Mouse (Mus musculus): ENCODE measurements around the gene Dbndd2. TPM values are rescaled to one million over a fixed set of nuclear protein-coding genes. Genes with fewer than 3 reads are reported as not detected.

Dbndd2 gene
- polyA plus RNA-seq, 1 experiment from 2014 or later: 7.4 TPM

GRCm38 (mm10) chr2:164537003-164537402 lies 51.1 kb downstream of the Dbndd2 start:
- Histone ChIP-seq H3K4me1 (no peaks in the 10 kb centered on the region), H3K4me3 (no peak overlapping the region), H3K9me3 (no peaks in the 10 kb centered on the region), H3K36me3 (no peaks in the 10 kb centered on the region), H3K27me3 (ENCODE audit: insufficient read depth, poor library complexity, severe bottlenecking) (no peaks in the 10 kb centered on the region), H3K27ac (no peak overlapping the region)
- 69% methylated on average over 4 of the region's 4 CpGs for WGBS
- no peak for DNase-seq (ENCODE audit: low spot score)

GRCm38 (mm10) chr2:164540652-164541427 lies 54.9 kb downstream of the Dbndd2 start:
- peaks cover 4% of the 10 kb centered on the region; the same call in 1 of the 2 replicates for H3K4me1 ChIP-seq
- H3K9me3 ChIP-seq: no peaks in the 10 kb centered on the region
- no peak overlapping the region for H3K27ac ChIP-seq
- no peak overlapping the region for H3K4me3 ChIP-seq
- H3K27me3 ChIP-seq (ENCODE audit: insufficient read depth, poor library complexity, severe bottlenecking): no peaks in the 10 kb centered on the region
- no peak for DNase-seq (ENCODE audit: low spot score)
- 42% methylated on average over 8 of the region's 8 CpGs for WGBS
- no peaks in the 10 kb centered on the region for H3K36me3 ChIP-seq

GRCm38 (mm10) chr2:164542132-164542531 lies 56.2 kb downstream of the Dbndd2 start:
- 76% methylated on average over 5 of the region's 5 CpGs for WGBS
- no peak for DNase-seq (ENCODE audit: low spot score)

GRCm38 (mm10) chr2:164542598-164542997 lies 56.7 kb downstream of the Dbndd2 start:
- 84% methylated on average over 7 of the region's 7 CpGs for WGBS
- no peak for DNase-seq (ENCODE audit: low spot score)
- Histone ChIP-seq H3K27ac (no peak overlapping the region), H3K4me1 (peaks cover 4% of the 10 kb centered on the region; the same call in 1 of the 2 replicates), H3K36me3 (no peaks in the 10 kb centered on the region), H3K27me3 (ENCODE audit: insufficient read depth, poor library complexity, severe bottlenecking) (no peaks in the 10 kb centered on the region), H3K9me3 (no peaks in the 10 kb centered on the region), H3K4me3 (no peak overlapping the region)

More at GRCm38 (mm10) chr2:164542132-164542531, 56.2 kb downstream of the Dbndd2 start:
- H3K4me3 ChIP-seq: no peak overlapping the region
- H3K4me1 ChIP-seq: peaks cover 4% of the 10 kb centered on the region; the same call in 1 of the 2 replicates
- no peak overlapping the region for H3K27ac ChIP-seq
- H3K9me3 ChIP-seq: no peaks in the 10 kb centered on the region
- H3K27me3 ChIP-seq (ENCODE audit: insufficient read depth, poor library complexity, severe bottlenecking): no peaks in the 10 kb centered on the region
- no peaks in the 10 kb centered on the region for H3K36me3 ChIP-seq

Other genes with a start within 250 kb of the Dbndd2 start
- gene Svs2, start 247.6 kb upstream of the Dbndd2 start, polyA plus RNA-seq (2016; fragmentation: Nextera tagmentation; extraction: Ambion mirVana): not detected in 2 replicates
- not detected in 2 replicates for gene Svs3b, start 229.5 kb upstream of the Dbndd2 start, polyA plus RNA-seq (2016; fragmentation: Nextera tagmentation; extraction: Ambion mirVana)
- gene Svs4, start 207.6 kb upstream of the Dbndd2 start, polyA plus RNA-seq (2016; fragmentation: Nextera tagmentation; extraction: Ambion mirVana): not detected in 2 replicates
- not detected in 2 replicates for gene Svs3a, start 196.8 kb upstream of the Dbndd2 start, polyA plus RNA-seq (2016; fragmentation: Nextera tagmentation; extraction: Ambion mirVana)
- gene Svs6, start 169.4 kb upstream of the Dbndd2 start, polyA plus RNA-seq (2016; fragmentation: Nextera tagmentation; extraction: Ambion mirVana): not detected in 2 replicates
- not detected in 2 replicates for gene Svs5, start 153.4 kb upstream of the Dbndd2 start, polyA plus RNA-seq (2016; fragmentation: Nextera tagmentation; extraction: Ambion mirVana)
- gene Slpi, start 97.0 kb upstream of the Dbndd2 start, polyA plus RNA-seq (2016; fragmentation: Nextera tagmentation; extraction: Ambion mirVana): 0.92 TPM in 1 of 2 replicates, not detected in the other
- gene Rbpjl, start 83.0 kb upstream of the Dbndd2 start, polyA plus RNA-seq (2016; fragmentation: Nextera tagmentation; extraction: Ambion mirVana): 0.02 and 0.08 TPM in 2 replicates
- 0.76 and 1.2 TPM in 2 replicates for gene Matn4, start 80.9 kb upstream of the Dbndd2 start, polyA plus RNA-seq (2016; fragmentation: Nextera tagmentation; extraction: Ambion mirVana)
- 37.3 and 37.8 TPM in 2 replicates for gene Sdc4, start 42.2 kb upstream of the Dbndd2 start, polyA plus RNA-seq (2016; fragmentation: Nextera tagmentation; extraction: Ambion mirVana)
- 41.2 and 52.5 TPM in 2 replicates for gene Sys1, start 29.1 kb upstream of the Dbndd2 start, polyA plus RNA-seq (2016; fragmentation: Nextera tagmentation; extraction: Ambion mirVana)
- gene Gm20458, start 25.1 kb upstream of the Dbndd2 start, polyA plus RNA-seq (2016; fragmentation: Nextera tagmentation; extraction: Ambion mirVana): 10.3 and 11.7 TPM in 2 replicates
- gene Trp53tg5, start 12.4 kb upstream of the Dbndd2 start, polyA plus RNA-seq (2016; fragmentation: Nextera tagmentation; extraction: Ambion mirVana): not detected in 2 replicates
- gene Pigt, start 11.4 kb downstream of the Dbndd2 start, polyA plus RNA-seq (2016; fragmentation: Nextera tagmentation; extraction: Ambion mirVana): 51.0 and 59.1 TPM in 2 replicates
- 11.1 and 28.0 TPM in 2 replicates for gene Wfdc2, start 76.3 kb downstream of the Dbndd2 start, polyA plus RNA-seq (2016; fragmentation: Nextera tagmentation; extraction: Ambion mirVana)
- not detected in 2 replicates for gene Spint3, start 87.4 kb downstream of the Dbndd2 start, polyA plus RNA-seq (2016; fragmentation: Nextera tagmentation; extraction: Ambion mirVana)
- not detected in 2 replicates for gene Wfdc6a, start 99.3 kb downstream of the Dbndd2 start, polyA plus RNA-seq (2016; fragmentation: Nextera tagmentation; extraction: Ambion mirVana)
- not detected in 2 replicates for gene Eppin, start 107.5 kb downstream of the Dbndd2 start, polyA plus RNA-seq (2016; fragmentation: Nextera tagmentation; extraction: Ambion mirVana)
- not detected in 2 replicates for gene Wfdc6b, start 127.4 kb downstream of the Dbndd2 start, polyA plus RNA-seq (2016; fragmentation: Nextera tagmentation; extraction: Ambion mirVana)
- gene Wfdc8, start 127.5 kb downstream of the Dbndd2 start, polyA plus RNA-seq (2016; fragmentation: Nextera tagmentation; extraction: Ambion mirVana): not detected in 2 replicates
- gene Wfdc16, start 152.7 kb downstream of the Dbndd2 start, polyA plus RNA-seq (2016; fragmentation: Nextera tagmentation; extraction: Ambion mirVana): not detected in 2 replicates
- gene Wfdc10, start 169.9 kb downstream of the Dbndd2 start, polyA plus RNA-seq (2016; fragmentation: Nextera tagmentation; extraction: Ambion mirVana): not detected in 2 replicates
- gene Wfdc9, start 170.5 kb downstream of the Dbndd2 start, polyA plus RNA-seq (2016; fragmentation: Nextera tagmentation; extraction: Ambion mirVana): not detected in 2 replicates
- gene Wfdc11, start 188.0 kb downstream of the Dbndd2 start, polyA plus RNA-seq (2016; fragmentation: Nextera tagmentation; extraction: Ambion mirVana): not detected in 2 replicates
- not detected in 2 replicates for gene Wfdc13, start 199.0 kb downstream of the Dbndd2 start, polyA plus RNA-seq (2016; fragmentation: Nextera tagmentation; extraction: Ambion mirVana)
- gene Spint4, start 212.4 kb downstream of the Dbndd2 start, polyA plus RNA-seq (2016; fragmentation: Nextera tagmentation; extraction: Ambion mirVana): not detected in 2 replicates
- not detected in 2 replicates for gene Spint5, start 229.2 kb downstream of the Dbndd2 start, polyA plus RNA-seq (2016; fragmentation: Nextera tagmentation; extraction: Ambion mirVana)

Data from heart, embryonic 10.5 days (tissue).